Mouse (Mus musculus) ES-E14 (cell line): ENCODE results near the gene Cspg5.

Experiments used
- CHD2 ChIP-seq: IDR thresholded peaks from 2 replicates; pipeline ENCODE4 v1.6.1; 2014; ENCODE audit warnings: mild to moderate bottlenecking, low read depth, low read length, inconsistent platforms
- ZC3H11A ChIP-seq: IDR thresholded peaks from 2 replicates; pipeline ENCODE4 v1.6.1; 2012; ENCODE audit warnings: low read depth, mild to moderate bottlenecking, inconsistent platforms, low read length, borderline replicate concordance

DNA sequence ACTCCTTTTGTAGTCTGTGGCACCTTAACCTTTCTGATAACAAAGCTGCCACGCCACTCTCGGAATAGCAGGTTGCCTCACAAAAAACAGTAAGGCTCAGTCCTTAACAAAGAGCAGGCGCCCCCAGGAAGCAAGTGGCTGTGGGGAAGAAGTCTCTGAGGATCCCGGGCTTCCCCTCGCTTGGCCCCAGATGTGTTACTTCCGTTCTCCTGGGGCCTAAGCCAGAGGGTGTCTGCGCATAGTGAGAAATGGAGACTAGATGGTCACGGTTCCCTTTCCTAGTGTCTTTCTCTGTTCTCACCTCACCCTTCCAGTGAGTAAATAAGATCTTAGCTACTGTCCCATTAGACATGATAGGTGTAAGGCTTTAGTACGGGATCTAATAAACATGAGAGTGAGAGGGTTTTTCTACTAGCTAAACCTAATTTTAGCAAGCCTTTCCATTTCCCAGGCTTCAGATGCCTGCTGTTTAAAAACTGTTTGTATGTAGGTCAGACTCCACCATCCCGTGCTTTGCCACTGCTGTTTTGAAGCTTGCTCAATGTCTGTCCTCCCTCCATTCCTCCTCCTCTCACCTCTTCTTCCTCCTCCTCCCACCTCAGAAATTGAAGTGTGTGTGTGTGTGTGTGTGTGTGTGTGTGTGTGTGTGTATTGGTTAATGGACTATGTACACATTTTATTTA lies 13.9 kb upstream of the Cspg5 start:
- no peak for TF ChIP-seq CHD2
- TF ChIP-seq ZC3H11A, result no peak
